Mouse (Mus musculus): Measurements from ENCODE around the gene Micall2.

GRCm38 (mm10) chr5:139736504-139736940 lies 386 bp upstream of the Micall2 start:
- TF ChIP-seq CTCF (IDR thresholded peaks at IDR 0.05; ENCODE audit: low read depth, low read length) (no peak), POLR2A (IDR thresholded peaks at IDR 0.05; ENCODE audit: borderline replicate concordance, low read depth, low read length) (no peak)
